Mouse (Mus musculus): ENCODE data around the gene Lyst. TPM values are rescaled to one million over a fixed set of nuclear protein-coding genes. Genes with fewer than 3 reads are reported as not detected.

Lyst gene
- total and polyA plus RNA-seq, 2 experiments from 2014 or later: 1.9 to 6.3 TPM

DNA sequence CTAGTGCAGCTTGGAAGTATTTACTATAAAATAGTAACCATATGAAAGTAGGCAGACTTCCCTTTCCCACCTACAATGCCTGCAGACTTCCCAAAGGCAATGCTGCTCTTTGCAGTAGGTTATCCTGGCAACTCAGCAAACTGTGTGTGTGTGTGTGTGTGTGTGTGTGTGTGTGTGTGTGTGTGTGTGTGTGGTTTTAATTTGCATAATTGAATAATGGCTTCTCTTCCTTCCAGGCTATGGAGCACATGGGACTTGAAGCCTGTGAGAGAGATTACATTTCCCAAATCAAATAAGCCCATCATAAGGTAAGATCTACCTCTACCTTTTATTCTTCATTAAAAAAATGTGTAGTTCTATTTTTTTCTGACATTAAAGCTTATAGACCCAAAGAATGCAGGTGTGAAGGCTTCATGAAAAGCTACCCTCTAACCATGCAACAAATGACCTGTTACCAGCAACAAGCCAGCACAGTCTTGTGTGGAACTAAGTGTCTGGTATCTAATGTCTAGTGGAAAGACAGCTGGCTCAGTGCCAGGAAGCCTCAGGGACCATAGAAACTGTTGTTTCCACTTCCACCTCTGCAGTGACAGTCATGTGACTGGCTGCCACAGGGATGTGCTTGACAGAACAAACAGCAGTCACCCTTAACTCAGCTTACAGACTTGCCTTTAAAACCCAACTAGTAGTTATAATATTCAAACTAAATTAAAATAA is 185.7 kb downstream of the Lyst start:
- no peak overlapping the region for H3K4me3 ChIP-seq (ENCODE audit: low read depth, low read length)
- ATAC-seq (ENCODE audit: insufficient read depth, low read depth): peak; percentile 55; the same call in 1 of the 2 replicates
- no peak overlapping the region for H3K9ac ChIP-seq (replicated peaks; ENCODE audit: low read depth, low read length)
- no peak overlapping the region for H3K4me2 ChIP-seq (ENCODE audit: low read depth, low read length)
- H3K4me1 ChIP-seq (ENCODE audit: control insufficient read depth, insufficient read depth): no peaks in the 10 kb centered on the region; the same call in 1 of the 2 replicates
- TF ChIP-seq CTCF (IDR thresholded peaks at IDR 0.05; ENCODE audit: low read depth) (no peak), EP300 (IDR thresholded peaks at IDR 0.05; ENCODE audit: low read depth) (no peak)
- peak; percentile 38 for DNase-seq (ENCODE audit: low spot score)
- no peaks in the 10 kb centered on the region for H3K9me3 ChIP-seq (replicated peaks; ENCODE audit: control insufficient read depth, low read length)
- H3K27me3 ChIP-seq (ENCODE audit: control insufficient read depth, insufficient read depth, low read length): no peaks in the 10 kb centered on the region
- H3K36me3 ChIP-seq (replicated peaks; ENCODE audit: control insufficient read depth, insufficient read depth, low read length): peaks cover 16% of the 10 kb centered on the region
- H3K27ac ChIP-seq (ENCODE audit: low read depth): no peak overlapping the region

DNA sequence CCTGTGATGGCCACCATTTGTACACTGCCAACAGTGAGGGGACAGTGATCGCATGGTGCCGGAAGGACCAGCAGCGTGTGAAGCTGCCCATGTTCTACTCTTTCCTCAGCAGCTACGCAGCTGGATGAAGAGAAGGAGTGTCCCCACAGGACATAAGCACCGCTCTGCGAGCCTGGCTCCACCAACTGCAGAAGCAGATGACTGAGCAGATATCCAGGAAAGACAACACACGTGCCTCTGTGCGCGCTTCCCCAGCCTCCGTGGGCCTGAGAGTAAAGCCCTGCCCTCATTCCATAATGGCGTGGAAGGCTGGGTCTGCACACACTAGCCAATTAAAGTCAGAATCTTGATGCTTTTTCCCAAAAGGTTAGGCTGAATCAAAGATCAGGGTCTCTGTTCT is 186.9 kb downstream of the Lyst start:
- TF ChIP-seq CTCF (IDR thresholded peaks at IDR 0.05; ENCODE audit: low read depth): no peak
- no peak for TF ChIP-seq EP300 (IDR thresholded peaks at IDR 0.05; ENCODE audit: low read depth)
- no peak for ATAC-seq (ENCODE audit: insufficient read depth, low read depth)
- no peaks in the 10 kb centered on the region for H3K27me3 ChIP-seq (ENCODE audit: control insufficient read depth, insufficient read depth, low read length)
- H3K9ac ChIP-seq (replicated peaks; ENCODE audit: low read depth, low read length): no peak overlapping the region
- H3K4me2 ChIP-seq (ENCODE audit: low read depth, low read length): no peak overlapping the region
- 89% methylated on average over 11 of the region's 11 CpGs for WGBS
- no peaks in the 10 kb centered on the region; the same call in 1 of the 2 replicates for H3K4me1 ChIP-seq (ENCODE audit: control insufficient read depth, insufficient read depth)
- no peak overlapping the region for H3K4me3 ChIP-seq (ENCODE audit: low read depth, low read length)
- H3K27ac ChIP-seq (ENCODE audit: low read depth): no peak overlapping the region
- peaks cover 16% of the 10 kb centered on the region for H3K36me3 ChIP-seq (replicated peaks; ENCODE audit: control insufficient read depth, insufficient read depth, low read length)
- no peak for DNase-seq (ENCODE audit: low spot score)
- no peaks in the 10 kb centered on the region for H3K9me3 ChIP-seq (replicated peaks; ENCODE audit: control insufficient read depth, low read length)

GRCm38 (mm10) chr13:13777696-13778095 is 187.5 kb downstream of the Lyst start:
- ATAC-seq (ENCODE audit: insufficient read depth, low read depth) (no peak), DNase-seq (ENCODE audit: low spot score) (no peak)
- TF ChIP-seq CTCF (IDR thresholded peaks at IDR 0.05; ENCODE audit: low read depth): no peak
- no peak for TF ChIP-seq EP300 (IDR thresholded peaks at IDR 0.05; ENCODE audit: low read depth)
- no peak overlapping the region for H3K27ac ChIP-seq (ENCODE audit: low read depth)
- no peaks in the 10 kb centered on the region for H3K9me3 ChIP-seq (replicated peaks; ENCODE audit: control insufficient read depth, low read length)
- H3K4me2 ChIP-seq (ENCODE audit: low read depth, low read length): no peak overlapping the region
- peaks cover 16% of the 10 kb centered on the region for H3K36me3 ChIP-seq (replicated peaks; ENCODE audit: control insufficient read depth, insufficient read depth, low read length)
- no peaks in the 10 kb centered on the region; the same call in 1 of the 2 replicates for H3K4me1 ChIP-seq (ENCODE audit: control insufficient read depth, insufficient read depth)
- WGBS: 86% methylated on average over 8 of the region's 8 CpGs
- no peak overlapping the region for H3K4me3 ChIP-seq (ENCODE audit: low read depth, low read length)
- H3K27me3 ChIP-seq (ENCODE audit: control insufficient read depth, insufficient read depth, low read length): peaks cover 1% of the 10 kb centered on the region; the same call in 1 of the 2 replicates
- no peak overlapping the region for H3K9ac ChIP-seq (replicated peaks; ENCODE audit: low read depth, low read length)

GRCm38 (mm10) chr13:13778837-13779458 is 188.8 kb downstream of the Lyst start:
- WGBS: 70% methylated on average over 1 of the region's 1 CpGs
- TF ChIP-seq EP300 (IDR thresholded peaks at IDR 0.05; ENCODE audit: low read depth) (no peak), CTCF (IDR thresholded peaks at IDR 0.05; ENCODE audit: low read depth) (no peak)
- H3K27me3 ChIP-seq (ENCODE audit: control insufficient read depth, insufficient read depth, low read length): peaks cover 12% of the 10 kb centered on the region
- H3K4me1 ChIP-seq (ENCODE audit: control insufficient read depth, insufficient read depth): peaks cover 3% of the 10 kb centered on the region
- H3K36me3 ChIP-seq (replicated peaks; ENCODE audit: control insufficient read depth, insufficient read depth, low read length): peaks cover 16% of the 10 kb centered on the region
- DNase-seq (ENCODE audit: low spot score): no peak
- no peaks in the 10 kb centered on the region for H3K9me3 ChIP-seq (replicated peaks; ENCODE audit: control insufficient read depth, low read length)
- no peak overlapping the region for H3K4me3 ChIP-seq (ENCODE audit: low read depth, low read length)
- H3K4me2 ChIP-seq (ENCODE audit: low read depth, low read length): no peak overlapping the region
- ATAC-seq (ENCODE audit: insufficient read depth, low read depth): no peak
- no peak overlapping the region for H3K9ac ChIP-seq (replicated peaks; ENCODE audit: low read depth, low read length)
- H3K27ac ChIP-seq (ENCODE audit: low read depth): no peak overlapping the region

DNA sequence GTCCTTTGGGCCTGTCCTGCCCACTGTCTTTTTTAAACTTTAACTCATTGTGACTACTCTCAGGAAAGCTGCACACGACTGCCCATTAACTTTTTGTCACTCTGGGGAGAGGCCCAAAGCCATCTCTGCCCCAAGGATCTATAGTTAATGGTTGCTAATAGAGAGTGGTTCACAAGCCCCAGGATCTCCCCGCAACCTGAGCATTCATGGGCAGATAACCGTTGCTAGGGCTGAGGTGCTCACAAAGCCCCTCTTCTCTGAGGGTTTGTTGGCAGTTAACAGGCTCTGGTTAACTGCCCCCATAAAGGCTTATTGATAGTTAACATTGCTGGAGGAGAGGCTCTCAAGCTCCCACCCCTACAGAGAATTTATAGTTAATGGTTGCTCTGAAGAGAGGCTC is 190.1 kb downstream of the Lyst start:
- H3K27ac ChIP-seq (ENCODE audit: low read depth): no peak overlapping the region
- DNase-seq (ENCODE audit: low spot score): no peak
- no peak for TF ChIP-seq EP300 (IDR thresholded peaks at IDR 0.05; ENCODE audit: low read depth)
- TF ChIP-seq CTCF (IDR thresholded peaks at IDR 0.05; ENCODE audit: low read depth): no peak
- H3K4me1 ChIP-seq (ENCODE audit: control insufficient read depth, insufficient read depth): peaks cover 11% of the 10 kb centered on the region
- 68% methylated on average over 3 of the region's 3 CpGs for WGBS
- no peak overlapping the region for H3K4me3 ChIP-seq (ENCODE audit: low read depth, low read length)
- no peak overlapping the region for H3K4me2 ChIP-seq (ENCODE audit: low read depth, low read length)
- H3K9ac ChIP-seq (replicated peaks; ENCODE audit: low read depth, low read length): no peak overlapping the region
- peaks cover 16% of the 10 kb centered on the region for H3K36me3 ChIP-seq (replicated peaks; ENCODE audit: control insufficient read depth, insufficient read depth, low read length)
- peaks cover 25% of the 10 kb centered on the region for H3K27me3 ChIP-seq (ENCODE audit: control insufficient read depth, insufficient read depth, low read length)
- no peaks in the 10 kb centered on the region for H3K9me3 ChIP-seq (replicated peaks; ENCODE audit: control insufficient read depth, low read length)
- ATAC-seq (ENCODE audit: insufficient read depth, low read depth): no peak

Data from heart, postnatal 0 days (tissue).